Mouse (Mus musculus): ENCODE results near the gene Lbp.

The Lbp gene

DNA sequence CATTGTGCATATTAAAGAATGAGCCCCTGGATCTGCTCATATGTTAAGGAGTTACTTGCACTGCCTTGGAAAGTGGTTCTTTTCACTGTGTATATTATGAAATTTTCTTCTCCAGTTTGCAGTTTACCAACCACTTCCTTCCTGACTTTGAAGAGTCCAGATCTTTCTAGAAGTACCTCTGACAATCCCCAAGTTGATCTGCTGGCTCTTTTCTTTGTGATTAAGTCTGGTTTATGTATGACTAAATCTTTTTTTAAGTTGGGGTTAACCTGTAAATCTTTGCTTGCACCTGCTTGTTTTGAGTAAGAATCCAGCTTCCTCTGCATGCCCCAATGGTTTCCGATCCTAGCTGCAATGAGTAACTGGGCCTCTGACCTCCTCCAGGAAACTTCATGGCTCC lies 6.8 kb downstream of the Lbp start:
- DNase-seq (ENCODE audit: low spot score): no peak

GRCm38 (mm10) chr2:158316371-158316770 lies 10.1 kb downstream of the Lbp start:
- DNase-seq (ENCODE audit: low spot score): no peak

DNA sequence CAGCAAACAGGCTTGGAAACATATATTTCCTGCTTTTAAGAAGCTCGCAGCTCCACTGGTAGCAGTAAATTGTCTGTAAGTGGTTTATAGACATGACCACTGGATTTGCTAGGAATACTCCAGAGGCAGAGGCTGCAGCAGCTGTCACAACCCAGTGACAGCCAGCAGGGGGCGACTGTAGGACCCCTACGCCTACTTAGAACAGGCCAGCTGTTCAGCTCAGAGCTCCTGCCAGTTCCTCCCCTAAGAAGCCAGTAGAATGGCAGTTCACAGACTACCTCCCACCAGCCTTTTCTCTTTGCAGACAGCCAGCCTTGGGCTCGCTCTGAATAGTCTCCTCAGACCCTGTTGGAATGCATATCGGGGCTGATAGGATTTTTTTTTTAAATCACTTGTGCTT lies 10.7 kb downstream of the Lbp start:
- peak; percentile 80 for DNase-seq (ENCODE audit: low spot score)

DNA sequence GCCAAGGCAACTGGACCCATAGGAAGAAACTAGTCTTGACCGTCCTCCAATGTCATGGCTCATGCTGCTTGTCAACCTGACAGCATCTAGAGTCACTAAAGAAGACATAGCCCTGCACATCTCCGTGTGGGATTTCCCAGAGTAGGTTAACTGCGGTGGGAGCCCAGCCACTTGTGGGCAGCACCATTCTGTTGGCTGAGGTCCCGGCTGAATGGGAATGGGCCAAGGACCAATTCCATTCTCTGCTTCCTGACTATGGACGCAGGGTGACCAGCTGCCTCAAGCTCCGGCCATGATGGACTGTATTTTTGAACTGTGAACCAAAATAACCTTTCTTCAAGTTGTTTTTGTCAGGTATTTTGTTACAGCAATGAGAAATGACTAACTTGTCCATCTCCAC lies 15.3 kb downstream of the Lbp start:
- no peak for DNase-seq (ENCODE audit: low spot score)

DNA sequence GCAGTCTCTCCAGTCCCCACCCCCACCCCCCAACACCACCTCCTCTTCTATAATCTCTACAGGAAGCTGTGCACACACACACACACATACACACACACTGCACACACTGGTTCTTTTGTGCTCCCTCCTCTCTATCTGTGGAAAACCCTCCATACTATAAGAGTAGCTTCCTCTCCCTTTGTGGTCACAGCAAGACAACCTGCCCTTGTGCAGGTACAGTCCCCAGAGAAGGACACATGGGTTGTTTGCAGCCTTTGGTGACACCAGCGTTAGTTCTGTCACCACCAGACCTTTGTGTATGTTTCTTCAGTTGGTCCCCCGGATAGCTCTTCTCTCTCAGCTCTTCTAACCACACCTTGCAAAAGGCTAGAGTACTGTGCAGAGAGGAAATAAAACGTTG lies 16.6 kb downstream of the Lbp start:
- DNase-seq (ENCODE audit: low spot score): no peak

- DNase-seq (ENCODE audit: low spot score): peak; percentile 85
Observed at GRCm38 (mm10) chr2:158324531-158325190, 18.4 kb downstream of the Lbp start.

DNA sequence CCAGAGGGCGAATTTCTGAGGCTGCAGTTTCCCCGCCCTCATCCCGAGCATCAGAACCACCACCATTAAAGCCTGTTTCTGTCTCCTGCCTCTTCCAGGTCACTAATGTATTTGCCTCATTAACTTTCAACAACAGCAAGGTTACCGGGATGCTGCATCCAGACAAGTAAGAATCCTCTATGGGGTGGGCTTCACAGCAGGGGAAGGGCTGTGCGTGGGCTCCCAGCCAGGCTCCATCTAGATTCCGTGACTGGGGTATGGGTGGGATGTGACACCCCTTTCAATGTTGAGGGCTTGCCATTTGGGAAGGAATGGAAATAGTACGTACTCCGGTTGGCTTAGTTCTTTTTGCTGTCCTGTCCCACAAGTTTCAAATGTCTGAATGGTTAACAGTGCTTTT lies 19.3 kb downstream of the Lbp start:
- no peak for DNase-seq (ENCODE audit: low spot score)

DNA sequence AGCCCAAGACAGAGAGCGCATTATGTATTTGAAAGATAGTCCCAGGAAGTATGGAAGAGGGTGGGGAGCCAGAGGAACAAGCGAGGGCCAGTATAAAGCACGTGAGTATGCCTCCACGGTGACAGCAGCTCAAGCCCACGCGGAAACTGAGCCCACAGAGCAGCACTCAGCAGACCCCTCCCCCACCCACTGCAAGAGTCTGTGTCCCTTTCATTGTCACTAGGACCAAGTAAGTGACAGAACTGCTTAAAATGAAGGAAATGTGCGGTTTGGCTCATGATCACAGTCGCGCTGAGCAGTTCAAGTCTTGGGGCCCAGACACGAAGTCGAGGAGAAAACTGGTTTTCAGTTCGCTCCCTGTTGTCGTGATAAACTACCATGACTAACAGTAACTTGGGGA lies 28.1 kb downstream of the Lbp start:
- no peak for DNase-seq (ENCODE audit: low spot score)

GRCm38 (mm10) chr2:158337698-158338097 lies 31.4 kb downstream of the Lbp start:
- no peak for DNase-seq (ENCODE audit: low spot score)

- DNase-seq (ENCODE audit: low spot score): peak; percentile 63
Observed at GRCm38 (mm10) chr2:158339948-158340564, 33.8 kb downstream of the Lbp start.

- no peak for DNase-seq (ENCODE audit: low spot score)
Observed at GRCm38 (mm10) chr2:158341324-158341723, 35.0 kb downstream of the Lbp start.

- peak; percentile 76 for DNase-seq (ENCODE audit: low spot score)
Observed at GRCm38 (mm10) chr2:158343495-158343894, 37.2 kb downstream of the Lbp start.

GRCm38 (mm10) chr2:158346467-158346866 lies 40.2 kb downstream of the Lbp start:
- no peak for DNase-seq (ENCODE audit: low spot score)

DNA sequence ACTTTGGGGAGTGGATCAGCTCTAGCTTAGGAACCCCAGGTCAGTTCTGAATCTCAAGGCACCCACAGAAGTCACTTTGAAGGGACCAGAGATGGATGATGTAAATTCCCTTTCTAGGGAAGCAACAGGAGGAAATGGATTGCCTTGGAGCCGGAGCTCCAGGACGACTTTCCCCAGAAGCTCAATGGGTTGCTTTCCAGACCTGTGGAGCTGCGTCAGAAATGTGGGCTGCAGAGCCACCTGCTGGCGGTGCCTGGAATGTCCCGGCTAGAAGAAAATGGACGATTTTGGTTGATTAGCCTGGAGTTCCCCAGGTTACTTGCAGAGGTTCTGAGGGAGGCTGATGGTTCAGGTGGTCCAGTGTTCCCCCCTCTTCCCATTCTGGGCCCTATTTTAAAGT lies 41.6 kb downstream of the Lbp start:
- DNase-seq (ENCODE audit: low spot score): peak; percentile 77

DNA sequence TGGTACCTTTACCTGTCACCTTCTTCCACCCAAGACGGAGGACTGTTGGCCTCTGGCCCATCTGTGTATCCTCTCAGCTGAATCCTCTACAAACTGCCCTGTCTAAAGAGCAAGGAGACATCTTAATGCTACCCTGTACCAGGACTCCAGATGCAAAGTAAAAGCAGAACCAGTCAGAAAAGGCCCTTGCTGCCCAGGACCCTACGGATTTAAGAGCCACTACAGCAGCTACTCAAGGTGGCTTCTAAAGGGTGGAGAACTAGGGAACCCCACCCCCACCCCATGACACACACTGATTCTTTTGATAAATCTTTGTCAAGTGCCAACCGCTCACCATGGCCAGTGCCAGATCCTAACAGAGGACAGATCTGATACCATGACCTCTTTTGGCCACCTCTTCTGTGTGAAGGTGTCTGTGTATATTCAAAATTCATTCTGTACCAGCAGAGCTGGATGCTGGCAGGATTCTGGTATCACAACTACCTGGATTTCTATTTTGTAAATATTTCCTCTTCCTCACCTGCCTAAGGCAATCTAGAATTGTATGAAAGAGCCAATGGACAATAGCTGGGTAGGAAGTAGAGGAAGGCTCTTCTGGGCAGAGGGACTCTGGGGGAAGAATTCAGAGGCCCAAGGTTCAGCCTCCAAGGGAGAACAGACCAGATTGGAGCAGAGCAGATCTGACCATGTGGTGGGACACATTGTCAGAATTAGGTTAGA lies 46.7 kb downstream of the Lbp start:
- no peak for DNase-seq (ENCODE audit: low spot score)

- no peak for DNase-seq (ENCODE audit: low spot score)
Observed at GRCm38 (mm10) chr2:158354348-158355114, 48.2 kb downstream of the Lbp start.

DNA sequence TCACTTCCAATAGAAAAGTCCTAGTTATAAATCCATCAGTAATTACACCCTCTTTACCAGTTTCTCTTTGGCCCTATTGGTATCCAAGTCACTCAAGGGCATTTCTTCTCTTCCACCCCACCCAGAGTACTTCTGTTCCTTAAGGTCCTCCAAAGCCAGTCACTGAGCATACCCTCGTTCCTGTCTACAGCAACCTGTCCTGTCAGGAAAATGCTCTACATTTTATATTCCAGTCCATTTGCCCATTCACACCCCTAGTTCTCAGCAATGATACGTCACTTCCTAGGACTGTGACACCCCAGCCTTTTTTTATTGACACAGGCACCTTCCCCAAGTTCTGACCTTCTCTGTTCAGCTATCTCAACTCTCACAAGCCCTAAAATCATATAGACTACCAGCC lies 48.9 kb downstream of the Lbp start:
- DNase-seq (ENCODE audit: low spot score): no peak

GRCm38 (mm10) chr2:158356121-158356520 lies 49.8 kb downstream of the Lbp start:
- DNase-seq (ENCODE audit: low spot score): no peak

DNA sequence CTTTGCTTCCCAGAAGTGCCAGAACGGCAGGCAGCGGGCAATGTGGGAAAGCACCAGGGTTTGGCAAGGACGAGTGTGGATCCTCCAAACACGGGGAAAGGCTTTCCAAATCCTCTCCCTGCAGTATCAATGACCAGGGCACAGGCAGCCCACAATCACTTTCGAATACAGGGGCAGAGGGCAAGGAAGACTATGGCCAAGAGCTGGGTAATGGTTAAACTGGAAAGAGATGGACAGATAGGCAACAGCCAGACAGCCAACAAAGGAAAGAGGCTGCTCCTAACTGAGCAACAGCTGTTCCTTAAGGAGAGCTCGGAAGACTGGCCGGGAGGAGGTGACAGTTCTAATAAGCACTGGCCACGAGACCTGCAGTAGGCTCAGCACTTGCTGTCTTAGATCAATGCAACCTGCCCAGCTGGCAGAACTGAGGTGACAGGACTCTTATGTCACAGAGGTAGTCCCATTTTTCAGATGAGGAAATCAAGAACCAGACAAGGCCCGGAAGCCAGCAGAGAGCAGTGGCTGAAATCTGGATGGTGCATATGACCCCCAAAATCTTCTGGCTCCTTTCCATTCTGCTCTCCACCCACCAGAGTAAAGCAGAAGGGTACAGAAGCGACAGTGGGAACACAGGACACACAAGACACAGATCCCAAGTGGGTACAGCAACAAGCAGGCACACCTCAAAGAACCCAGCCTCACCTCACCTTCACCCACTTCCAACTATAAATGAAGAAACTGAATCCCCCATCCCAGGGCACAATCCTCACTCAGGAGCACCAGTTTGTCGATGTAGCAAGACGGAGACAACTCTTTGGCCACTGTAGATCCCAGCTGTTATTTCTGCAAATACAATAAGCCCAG lies 53.7 kb downstream of the Lbp start:
- DNase-seq (ENCODE audit: low spot score): no peak

GRCm38 (mm10) chr2:158360873-158361677 lies 54.8 kb downstream of the Lbp start:
- peak; percentile 96 for DNase-seq (ENCODE audit: low spot score)

Measured in embryo, embryonic 10 days (tissue).